Mouse (Mus musculus) embryo, embryonic 11 days (tissue): ENCODE measurements around the gene Olfr996.
A peak's percentile ranks its signal among the peaks of the same experiment; 100 is the strongest.
"Not testable (repeated sequence)": the region's sequence is repeated elsewhere in the genome, so short reads cannot be mapped to it uniquely, and the experiment has no call there.

Experiments
- DNase-seq: peaks from one replicate; pipeline ENCODE4 v3.0.0-alpha.2; 2015

Gene Olfr996

GRCm38 (mm10) chr2:85578915-85579314 is at the start of gene Olfr996:
Gene Olfr996, plus strand, starts transcription at chr2:85579215.
- no peak for DNase-seq

- DNase-seq, result no peak
Observed at GRCm38 (mm10) chr2:85532082-85532778, 46.8 kb upstream of the Olfr996 start.

DNA sequence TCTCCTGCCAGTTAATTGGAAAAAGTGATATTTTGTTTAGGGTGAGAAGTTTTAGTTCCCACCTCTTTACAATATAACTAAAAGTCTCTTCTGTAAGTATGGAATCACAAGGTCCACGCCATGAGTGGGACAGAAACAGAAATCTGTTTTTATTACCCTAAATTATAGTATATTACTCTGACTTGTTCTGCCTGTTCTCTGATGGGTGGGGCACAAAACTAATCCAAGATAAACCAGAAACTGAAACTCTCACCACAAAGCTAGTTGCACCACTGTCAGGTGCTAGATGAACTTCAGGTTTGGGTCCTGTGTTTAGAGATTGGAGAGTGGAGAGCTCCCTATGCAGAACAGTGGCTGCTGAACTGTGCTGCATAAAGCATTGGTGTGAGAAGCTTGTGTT is 45.1 kb upstream of the Olfr996 start:
- DNase-seq, result no peak

GRCm38 (mm10) chr2:85554806-85555205 is 24.2 kb upstream of the Olfr996 start:
- no peak for DNase-seq

DNA sequence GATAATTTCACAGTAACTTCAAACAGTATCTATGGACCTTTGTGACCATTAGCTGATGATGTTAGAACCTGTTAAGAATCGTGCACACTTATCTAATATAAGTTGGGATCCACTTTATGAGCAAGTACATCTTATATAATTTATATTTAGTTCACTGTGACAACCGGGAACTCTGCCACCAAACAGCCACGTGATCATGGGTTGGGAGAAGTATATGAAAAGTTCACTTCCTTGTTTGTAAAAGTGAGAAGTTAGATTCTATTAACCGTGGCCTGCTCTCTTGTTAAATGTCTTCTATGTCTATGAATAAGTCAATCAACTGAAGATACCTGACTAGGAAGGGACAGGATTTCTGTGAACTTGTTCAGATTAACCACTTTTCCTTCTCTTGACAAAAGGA is 18.8 kb upstream of the Olfr996 start:
- DNase-seq, result no peak

DNA sequence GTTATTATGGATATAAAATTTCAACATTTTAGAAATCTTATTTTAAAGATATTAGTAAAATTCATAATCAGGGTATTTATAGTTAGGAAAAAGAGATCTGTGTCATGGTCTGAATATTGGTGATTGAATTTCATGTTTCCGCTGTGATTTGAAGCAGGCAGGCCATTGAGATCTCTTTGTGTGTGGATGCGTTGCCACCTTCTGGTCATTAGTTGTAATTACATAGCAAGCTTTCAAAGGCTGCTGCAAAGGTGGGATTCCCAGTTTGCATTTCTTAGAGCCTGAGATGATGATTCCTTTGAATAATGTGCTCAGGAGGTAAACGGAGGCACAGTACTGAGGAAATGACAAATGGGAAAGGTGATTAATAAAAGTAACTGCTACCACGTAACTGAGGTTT is 17.8 kb upstream of the Olfr996 start:
- peak; percentile 66 for DNase-seq

DNA sequence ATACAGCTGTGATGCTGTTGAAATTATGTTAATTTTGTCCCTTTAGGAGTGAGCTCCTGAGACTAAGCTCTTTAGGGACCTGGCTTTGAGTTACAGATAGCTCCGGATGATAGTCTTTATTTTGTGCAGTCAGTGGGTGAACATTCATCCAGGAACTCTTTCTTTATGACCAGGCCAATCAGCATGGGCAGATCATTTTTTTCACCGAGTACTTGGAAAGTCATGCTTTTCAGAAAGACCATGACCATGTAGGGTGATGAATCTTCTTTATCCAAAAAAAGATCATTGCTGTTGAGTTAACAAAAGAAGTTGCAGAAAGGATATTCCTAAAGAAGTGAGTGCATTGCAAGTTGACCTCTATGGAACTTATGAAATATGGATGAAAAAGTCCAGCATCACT is 9.6 kb downstream of the Olfr996 start, which contains the start of gene Olfr998:
Gene Olfr998, plus strand, starts transcription at position 301 of the 400 bp plus-strand sequence.
- DNase-seq, result not testable (repeated sequence)

DNA sequence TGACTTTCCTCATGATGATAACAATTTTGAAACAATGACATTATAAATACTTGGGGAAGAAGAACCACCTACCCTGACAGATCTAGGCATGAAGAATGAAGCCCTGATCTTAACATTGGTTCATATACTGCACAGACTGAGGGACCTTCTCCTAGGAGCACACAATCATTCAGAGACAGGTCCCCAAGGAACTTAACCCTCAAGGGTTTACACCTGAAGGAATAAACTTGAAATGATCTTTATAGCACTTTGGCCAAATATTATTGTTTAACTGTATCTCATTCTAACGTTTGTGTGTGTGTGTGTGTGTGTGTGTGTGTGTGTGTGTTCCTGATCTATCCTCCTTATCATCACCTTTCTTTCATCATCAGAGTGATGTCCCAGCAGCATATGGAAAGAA is 32.8 kb downstream of the Olfr996 start, which contains the start of gene Olfr1000:
Gene Olfr1000, minus strand, starts transcription at position 101 of the 400 bp plus-strand sequence.
- DNase-seq, result no peak
